32 mouse cellular contexts compared by ENCODE assay signal in genomic region chr16:91119879-91120278, GRCm38 (mm10). TPM values are rescaled to one million over a fixed set of nuclear protein-coding genes. Genes with fewer than 3 reads are reported as not detected.
DNase-seq lines count a peak whose midpoint lies in the region; ATAC-seq and TF ChIP-seq lines count a peak whose summit lies in the region.
"Had no signal": no experiment of that assay in that cellular context is flagged by ENCODE, and none has a peak within 500 bp of the region (broad histone marks: within the 10 kb centered on the region; RNA-seq: fewer than 3 reads in every experiment).

No protein-coding gene starts in this region.

- no peak for TF ChIP-seq POLR2A in brain, embryonic 14.5 days (IDR thresholded peaks at IDR 0.05; ENCODE audit: borderline replicate concordance, extremely low read depth, insufficient read depth, insufficient read length, poor library complexity, severe bottlenecking)

- H3K9me3 ChIP-seq in heart, embryonic 10.5 days = no peaks in the 10 kb centered on the region
- H3K9me3 ChIP-seq in forebrain, embryonic 14.5 days (replicated peaks; ENCODE audit: control insufficient read depth, low read length) = no peaks in the 10 kb centered on the region
- no peaks in the 10 kb centered on the region for H3K9me3 ChIP-seq in forebrain, postnatal 0 days (ENCODE audit: low read length)
- no peaks in the 10 kb centered on the region for H3K9me3 ChIP-seq in hindbrain, embryonic 10.5 days
- H3K9me3 ChIP-seq: embryonic facial prominence, embryonic 10.5 days; embryonic facial prominence, embryonic 13.5 days; G1E; heart, embryonic 13.5 days; hindbrain, embryonic 12.5 days; hindbrain, embryonic 15.5 days had no signal

- peak; percentile 91 for ATAC-seq in forebrain, embryonic 14.5 days
- ATAC-seq in forebrain, postnatal 0 days = peak; percentile 36; the same call in 1 of the 2 replicates
- ATAC-seq: activated CD4-positive, CD25-positive, alpha-beta regulatory T cell, adult 4 months; intestine, postnatal 0 days had no signal

- no peaks in the 10 kb centered on the region for H3K36me3 ChIP-seq in heart, embryonic 10.5 days
- no peaks in the 10 kb centered on the region for H3K36me3 ChIP-seq in forebrain, embryonic 14.5 days (ENCODE audit: control insufficient read depth, insufficient read depth, low read length)
- no peaks in the 10 kb centered on the region for H3K36me3 ChIP-seq in forebrain, postnatal 0 days (ENCODE audit: insufficient read depth)
- H3K36me3 ChIP-seq in hindbrain, embryonic 10.5 days = no peaks in the 10 kb centered on the region
- H3K36me3 ChIP-seq: embryonic facial prominence, embryonic 10.5 days; embryonic facial prominence, embryonic 13.5 days; G1E; heart, embryonic 13.5 days; hindbrain, embryonic 12.5 days; hindbrain, embryonic 15.5 days had no signal

- H3K4me2 ChIP-seq in forebrain, embryonic 14.5 days (ENCODE audit: low read length) = no peak overlapping the region
- H3K4me2 ChIP-seq in forebrain, postnatal 0 days (ENCODE audit: low read depth) = no peak overlapping the region
- H3K4me2 ChIP-seq: embryonic facial prominence, embryonic 13.5 days; heart, embryonic 13.5 days; hindbrain, embryonic 12.5 days; hindbrain, embryonic 15.5 days had no signal

- H3K4me1 ChIP-seq in heart, embryonic 10.5 days = no peaks in the 10 kb centered on the region
- 0 out of 2 replicates have a peak, but pooled peaks cover 4% of the 10 kb centered on the region for H3K4me1 ChIP-seq in forebrain, embryonic 14.5 days (ENCODE audit: control insufficient read depth, insufficient read depth, low read length)
- no peaks in the 10 kb centered on the region for H3K4me1 ChIP-seq in forebrain, postnatal 0 days (ENCODE audit: insufficient read depth)
- peaks cover 9% of the 10 kb centered on the region for H3K4me1 ChIP-seq in hindbrain, embryonic 10.5 days (replicated peaks)
- H3K4me1 ChIP-seq: embryonic facial prominence, embryonic 13.5 days; heart, embryonic 13.5 days; hindbrain, embryonic 15.5 days had no signal

- H3K4me3 ChIP-seq in heart, embryonic 10.5 days = no peak overlapping the region
- no peak overlapping the region for H3K4me3 ChIP-seq in forebrain, embryonic 14.5 days (ENCODE audit: low read depth, low read length)
- no peak overlapping the region for H3K4me3 ChIP-seq in forebrain, postnatal 0 days (ENCODE audit: low read depth, low read length)
- H3K4me3 ChIP-seq in hindbrain, embryonic 10.5 days = no peak overlapping the region
- H3K4me3 ChIP-seq: embryonic facial prominence, embryonic 10.5 days; embryonic facial prominence, embryonic 13.5 days; erythroblast, embryonic 14.5 days; gastrocnemius, adult 2 months; heart, embryonic 13.5 days; hindbrain, embryonic 12.5 days; hindbrain, embryonic 15.5 days had no signal

- H3K9ac ChIP-seq in forebrain, embryonic 14.5 days (ENCODE audit: low read length) = no peak overlapping the region
- H3K9ac ChIP-seq in forebrain, postnatal 0 days = no peak overlapping the region
- H3K9ac ChIP-seq: embryonic facial prominence, embryonic 13.5 days; heart, embryonic 13.5 days; hindbrain, embryonic 12.5 days; hindbrain, embryonic 15.5 days had no signal

- H3K27me3 ChIP-seq in heart, embryonic 10.5 days (ENCODE audit: insufficient read depth, poor library complexity, severe bottlenecking) = peaks cover 2% of the 10 kb centered on the region
- no peaks in the 10 kb centered on the region for H3K27me3 ChIP-seq in forebrain, embryonic 14.5 days (replicated peaks; ENCODE audit: control insufficient read depth, insufficient read depth, low read length)
- H3K27me3 ChIP-seq in forebrain, postnatal 0 days (ENCODE audit: insufficient read depth, low read length) = peaks cover 2% of the 10 kb centered on the region; the same call in 1 of the 2 replicates
- 0 out of 2 replicates have a peak, but pooled peaks cover 5% of the 10 kb centered on the region for H3K27me3 ChIP-seq in hindbrain, embryonic 10.5 days (ENCODE audit: insufficient read depth, poor library complexity, severe bottlenecking)

- 79% methylated on average over 6 of the region's 6 CpGs for WGBS in heart, embryonic 10.5 days
- 5% methylated on average over 6 of the region's 6 CpGs for WGBS in forebrain, embryonic 14.5 days
- 9% methylated on average over 6 of the region's 6 CpGs for WGBS in forebrain, postnatal 0 days
- WGBS in hindbrain, embryonic 10.5 days = 48% methylated on average over 6 of the region's 6 CpGs

- no peak for TF ChIP-seq CTCF in brain, embryonic 14.5 days (IDR thresholded peaks at IDR 0.05; ENCODE audit: borderline replicate concordance, extremely low read depth, insufficient read depth, insufficient read length)
- no peak for TF ChIP-seq CTCF in forebrain, postnatal 0 days (IDR thresholded peaks at IDR 0.05; ENCODE audit: low read depth)

- peak; percentile 59 for DNase-seq in heart, adult 11 months
- DNase-seq in heart, embryonic 10.5 days (ENCODE audit: low spot score) = no peak
- DNase-seq in brain, embryonic 14.5 days (ENCODE audit: low read depth) = peak; percentile 88
- peak; percentile 78 for DNase-seq in forebrain, embryonic 14.5 days (ENCODE audit: low spot score)
- peak; percentile 8 for DNase-seq in forebrain, postnatal 0 days
- no peak for DNase-seq in ovary, postnatal 10 days (ENCODE audit: low spot score)
- no peak for DNase-seq in hindbrain, embryonic 10.5 days (ENCODE audit: low spot score)
- DNase-seq: adrenal gland, adult 8-10 months; adrenal gland, postnatal 25 days; B cell, adult 2 months; cerebellum, adult 2 months; cerebellum, adult 9-11 months; cerebellum, postnatal 25 days; gastrocnemius, adult 2 months; gastrocnemius, postnatal 14 days; heart, adult 18-20 months; heart, postnatal 14 days; heart, postnatal 4 days; kidney, adult 2 months had no signal

- no peak overlapping the region for H3K27ac ChIP-seq in heart, embryonic 10.5 days
- no peak overlapping the region for H3K27ac ChIP-seq in forebrain, embryonic 14.5 days (ENCODE audit: low read depth, low read length)
- no peak overlapping the region for H3K27ac ChIP-seq in forebrain, postnatal 0 days (ENCODE audit: low read depth, low read length)
- H3K27ac ChIP-seq in hindbrain, embryonic 10.5 days = no peak overlapping the region
- H3K27ac ChIP-seq: embryonic facial prominence, embryonic 10.5 days; embryonic facial prominence, embryonic 13.5 days; gastrocnemius, adult 2 months; heart, embryonic 13.5 days; hindbrain, embryonic 12.5 days; hindbrain, embryonic 15.5 days had no signal

RNA-seq across cellular contexts. Expression of gene 4932438H23Rik, which starts 25.0 kb away (rescaled TPM):
- polyA plus RNA-seq in heart, embryonic 10.5 days (2016; fragmentation: Nextera tagmentation; extraction: Ambion mirVana) = not detected in 2 replicates
- 0.63 and 0.87 TPM in 2 replicates for polyA plus RNA-seq in brain, embryonic 14.5 days (2012; rRNA removed)
- polyA plus RNA-seq in forebrain, embryonic 14.5 days (2014; fragmentation: Nextera tagmentation; extraction: Ambion mirVana) = 0.48 and 1.0 TPM in 2 replicates
- 1.2 and 1.4 TPM in 2 replicates for total RNA-seq in forebrain, postnatal 0 days (2014; rRNA removed)
- polyA plus RNA-seq in forebrain, postnatal 0 days (2015; fragmentation: Nextera tagmentation; extraction: Ambion mirVana) = 0.43 and 0.81 TPM in 2 replicates
- 0.11 and 0.27 TPM in 2 replicates for polyA plus RNA-seq in hindbrain, embryonic 10.5 days (2016; fragmentation: Nextera tagmentation; extraction: Ambion mirVana)
- total RNA-seq: adrenal gland, postnatal 25 days; CH12.LX; common myeloid progenitor, adult 5-6 weeks had no signal
- polyA plus RNA-seq: embryonic facial prominence, embryonic 10.5 days; embryonic facial prominence, embryonic 13.5 days; erythroblast, embryonic 14.5 days; heart, embryonic 13.5 days; heart, embryonic 16.5 days; intestine, embryonic 14.5 days had no signal

Comparison
In these comparisons a context has a peak if more than half of its experiments do, and no peak if none do; other contexts are left out.
1. DNase-seq: peak in heart, adult 11 months (single experiment), brain, embryonic 14.5 days (single experiment), forebrain, embryonic 14.5 days (single experiment) and forebrain, postnatal 0 days (single experiment); none in heart, embryonic 10.5 days (single experiment), ovary, postnatal 10 days (single experiment) and hindbrain, embryonic 10.5 days (single experiment).